Mouse (Mus musculus): ENCODE measurements around the gene Cytl1. TPM values are rescaled to one million over a fixed set of nuclear protein-coding genes. Genes with fewer than 3 reads are reported as not detected.

Cytl1 gene
- polyA plus RNA-seq, 1 experiment: not detected

- TF ChIP-seq GATA1 (IDR thresholded peaks at IDR 0.05; ENCODE audit: low read length): no peak
Measured at GRCm38 (mm10) chr5:37752027-37752967, 17.0 kb downstream of the Cytl1 start.

- TF ChIP-seq GATA1 (IDR thresholded peaks at IDR 0.05; ENCODE audit: low read length): no peak
Measured at GRCm38 (mm10) chr5:37753366-37753765, 18.0 kb downstream of the Cytl1 start.

GRCm38 (mm10) chr5:37762046-37762445, 26.7 kb downstream of the Cytl1 start:
- TF ChIP-seq GATA1 (IDR thresholded peaks at IDR 0.05; ENCODE audit: low read length): no peak

GRCm38 (mm10) chr5:37765851-37766250, 30.5 kb downstream of the Cytl1 start:
- TF ChIP-seq GATA1 (IDR thresholded peaks at IDR 0.05; ENCODE audit: low read length): no peak

- TF ChIP-seq GATA1 (IDR thresholded peaks at IDR 0.05; ENCODE audit: low read length): no peak
Measured at GRCm38 (mm10) chr5:37767231-37767630, 31.9 kb downstream of the Cytl1 start.

- TF ChIP-seq GATA1 (IDR thresholded peaks at IDR 0.05; ENCODE audit: low read length): no peak
Measured at GRCm38 (mm10) chr5:37769031-37769430, 33.7 kb downstream of the Cytl1 start.

GRCm38 (mm10) chr5:37770870-37771269, 35.6 kb downstream of the Cytl1 start:
- TF ChIP-seq GATA1 (IDR thresholded peaks at IDR 0.05; ENCODE audit: low read length): no peak

- no peak for TF ChIP-seq GATA1 (IDR thresholded peaks at IDR 0.05; ENCODE audit: low read length)
Measured at GRCm38 (mm10) chr5:37774011-37774410, 38.7 kb downstream of the Cytl1 start.

- no peak for TF ChIP-seq GATA1 (IDR thresholded peaks at IDR 0.05; ENCODE audit: low read length)
Measured at GRCm38 (mm10) chr5:37775681-37776080, 40.4 kb downstream of the Cytl1 start.

- no peak for TF ChIP-seq GATA1 (IDR thresholded peaks at IDR 0.05; ENCODE audit: low read length)
Measured at GRCm38 (mm10) chr5:37783306-37783705, 48.0 kb downstream of the Cytl1 start.

GRCm38 (mm10) chr5:37784847-37785391, 49.6 kb downstream of the Cytl1 start:
- TF ChIP-seq GATA1 (IDR thresholded peaks at IDR 0.05; ENCODE audit: low read length): no peak

Other genes with a start within 250 kb of the Cytl1 start
- not detected in 2 replicates for gene Stk32b, start 18.3 kb upstream of the Cytl1 start, polyA plus RNA-seq (2012)
- gene Msx1, start 89.1 kb downstream of the Cytl1 start, polyA plus RNA-seq (2012): not detected in 2 replicates